Mouse (Mus musculus) cerebral cortex, adult 2 months (tissue): Measurements from ENCODE around the gene Sept6.

Experiments used
- WGBS: fragments of 180-500 bp; shearing (Covaris S2); methylation state at CpG from one replicate; pipeline ENCODE4 v1.1.7; 2018; 5-methylcytosine and 5-hydroxymethylcytosine counted together

Sept6 gene

DNA sequence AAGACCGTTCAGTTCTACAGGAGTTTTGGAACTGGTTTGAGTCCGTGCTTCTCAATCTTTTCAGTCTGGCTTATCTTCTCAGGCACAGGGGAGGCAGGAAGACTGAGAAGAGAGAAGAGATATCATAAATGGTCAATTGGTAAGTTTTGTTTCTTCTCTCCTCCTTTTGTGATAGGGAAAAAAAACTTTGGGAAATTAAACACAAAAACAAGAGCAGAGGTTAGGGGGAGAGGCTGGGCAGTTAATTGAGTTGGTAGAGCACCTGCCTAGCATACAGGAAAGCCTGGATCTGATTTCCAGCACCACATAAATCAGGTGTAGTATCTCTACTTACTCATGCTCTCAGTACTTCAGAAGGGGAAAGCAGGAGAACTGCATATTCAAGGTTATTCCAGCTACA lies at the start of gene Sept6:
Gene Sept6, minus strand, starts transcription at position 101 of the 400 bp plus-strand sequence.
- 96% methylated on average over 2 of the region's 2 CpGs for WGBS

DNA sequence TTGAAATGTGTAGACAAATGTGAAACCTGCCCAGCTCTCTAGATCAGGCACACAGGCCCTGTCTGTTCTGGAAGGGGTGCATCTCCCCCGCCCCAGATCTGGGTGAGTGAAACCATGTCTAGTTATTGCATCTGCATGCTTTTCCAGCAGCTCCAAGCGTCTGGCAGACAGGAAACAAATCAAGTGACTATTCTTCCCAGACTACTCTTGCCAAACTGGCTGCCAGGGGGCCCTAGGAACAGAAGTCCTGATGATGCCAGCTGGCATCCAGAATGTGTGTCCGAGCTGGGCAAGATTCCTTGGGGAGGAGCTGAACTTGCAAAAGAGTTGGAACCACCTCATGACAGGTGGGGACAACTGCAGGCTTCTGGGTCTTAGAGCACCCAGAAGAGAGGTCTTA lies 36.8 kb upstream of the Sept6 start:
- 23% methylated on average over 3 of the region's 3 CpGs for WGBS

DNA sequence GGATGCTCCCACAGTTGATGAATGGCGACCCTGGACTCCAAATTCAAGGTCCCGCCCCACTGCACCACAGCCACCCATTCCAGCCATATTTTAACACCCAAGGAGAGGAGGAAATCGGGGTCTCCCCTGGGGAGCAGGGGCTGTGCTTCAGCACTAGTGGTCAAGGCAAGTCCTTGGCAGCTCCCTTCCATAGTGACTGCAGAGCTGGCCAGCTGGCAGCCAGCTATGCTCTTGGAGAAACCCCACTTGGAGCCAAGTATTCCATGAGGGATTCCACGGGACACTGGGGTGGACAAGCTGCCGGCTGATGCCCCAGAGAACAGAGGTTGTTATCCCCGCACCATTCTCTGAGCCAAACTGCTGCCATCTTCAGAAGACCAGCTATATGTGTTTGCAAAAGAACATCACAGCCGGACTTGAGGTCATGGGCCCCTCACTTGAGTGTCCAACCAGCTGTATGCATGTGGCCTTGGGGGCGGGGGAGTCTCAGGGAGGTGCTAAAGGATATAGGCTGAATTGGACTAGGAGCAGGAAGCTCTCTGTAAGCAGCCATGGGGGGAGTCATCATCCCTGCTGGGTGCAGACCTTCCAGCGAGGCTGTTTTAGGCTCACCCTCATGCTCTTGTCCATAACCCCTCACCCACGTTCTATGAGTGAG lies 32.2 kb upstream of the Sept6 start:
- 73% methylated on average over 10 of the region's 10 CpGs for WGBS

DNA sequence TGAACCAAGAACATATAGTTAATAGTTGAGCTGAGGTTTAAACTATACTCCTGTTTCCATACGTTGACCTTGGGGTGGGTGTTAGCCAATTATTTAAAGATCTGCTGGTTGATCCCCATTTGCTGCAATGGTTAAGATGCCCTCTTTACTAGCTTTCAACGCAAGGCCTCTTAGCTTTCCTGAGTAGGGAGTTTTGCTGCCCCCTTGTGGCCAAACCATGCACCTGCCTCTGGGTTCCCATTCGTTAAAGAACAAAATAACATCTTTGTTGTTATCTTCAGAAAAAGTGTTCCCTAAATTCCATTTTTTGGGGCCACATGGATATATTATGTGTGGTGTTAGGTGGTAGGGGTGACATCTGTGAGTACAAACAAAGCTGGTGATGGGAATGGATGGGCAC lies 31.1 kb upstream of the Sept6 start:
- WGBS = 10% methylated on average over 3 of the region's 3 CpGs

DNA sequence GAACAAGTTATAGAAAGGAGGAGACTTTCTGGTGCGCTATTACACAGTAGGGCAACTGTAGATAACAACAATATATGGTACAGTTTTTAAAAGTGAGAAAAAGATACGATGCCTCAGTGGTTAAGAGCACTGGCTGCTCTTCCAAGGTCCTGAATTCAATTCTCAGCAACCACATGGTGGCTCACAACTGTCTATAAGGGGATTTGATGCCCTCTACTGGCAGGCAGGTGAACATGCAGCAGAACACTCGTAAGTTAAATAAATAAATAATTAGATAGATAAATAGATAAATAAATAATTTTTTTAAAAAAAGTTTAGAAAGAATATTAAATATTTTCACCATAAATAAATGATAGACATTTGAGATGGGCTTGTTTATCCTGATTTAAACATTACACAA lies 27.5 kb upstream of the Sept6 start:
- WGBS = 67% methylated on average over 3 of the region's 3 CpGs

DNA sequence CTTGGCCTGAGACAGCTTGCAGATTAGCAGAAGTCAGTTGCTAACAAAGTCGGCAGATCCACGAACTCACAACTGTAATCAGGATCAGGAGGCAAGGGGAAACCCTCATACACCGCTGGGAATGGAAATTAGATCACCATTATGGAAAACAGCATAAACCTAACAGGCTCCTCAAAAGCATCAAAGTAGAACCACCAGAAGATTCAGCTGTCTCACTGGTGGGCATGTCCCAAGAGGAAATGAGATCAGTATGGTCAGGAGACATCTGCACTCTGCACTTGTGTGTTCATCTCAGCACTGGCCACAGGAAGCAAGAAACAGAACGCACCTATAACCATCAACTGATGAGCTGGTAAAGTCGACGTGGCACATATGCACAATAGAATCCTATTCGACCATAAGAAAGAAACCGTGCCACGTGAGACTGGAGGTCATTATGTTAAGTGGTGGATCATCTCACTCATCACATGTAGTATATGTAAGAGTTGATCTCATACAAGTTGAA lies 26.6 kb upstream of the Sept6 start:
- 92% methylated on average over 9 of the region's 9 CpGs for WGBS

DNA sequence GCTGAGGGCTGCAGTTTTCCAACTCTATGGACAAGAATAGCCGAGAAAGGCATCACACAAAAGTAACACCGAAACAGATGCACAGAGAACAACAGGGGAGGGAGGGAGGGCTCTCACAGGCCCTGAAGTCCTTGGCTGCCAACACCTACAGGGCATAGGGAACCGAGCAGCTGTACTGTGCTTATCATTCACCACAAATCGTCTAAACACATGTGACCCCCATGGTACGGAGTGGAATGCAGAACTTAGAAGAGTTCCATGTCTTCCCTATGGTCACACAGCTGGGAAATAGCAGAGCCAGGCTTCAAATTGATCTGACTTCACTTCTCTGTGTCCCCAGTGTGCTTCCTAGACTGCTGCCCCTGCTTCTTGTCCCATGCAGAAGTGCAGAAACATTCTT lies 22.3 kb upstream of the Sept6 start:
- 77% methylated on average over 5 of the region's 5 CpGs for WGBS

DNA sequence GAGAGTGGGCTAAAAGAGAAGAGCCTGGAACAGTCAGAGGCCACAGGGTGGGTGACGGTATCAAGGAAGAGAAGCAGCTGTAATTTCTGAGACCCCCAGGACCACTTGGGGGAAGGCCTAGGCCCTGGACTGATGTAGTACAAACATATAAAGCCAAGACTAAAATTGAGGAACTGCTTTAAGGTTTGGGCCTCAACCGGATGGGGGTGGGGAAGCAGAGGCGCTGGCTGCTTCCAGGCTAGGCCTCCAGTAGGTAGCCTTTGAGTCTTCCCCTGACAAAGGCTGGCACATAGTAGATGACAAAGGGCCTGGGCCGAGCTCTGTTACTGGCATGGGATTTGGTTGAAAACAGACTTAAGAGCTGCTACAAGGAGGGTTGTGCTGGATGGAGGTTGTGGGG lies 555 bp downstream of the Sept6 start:
- 94% methylated on average over 4 of the region's 4 CpGs for WGBS

DNA sequence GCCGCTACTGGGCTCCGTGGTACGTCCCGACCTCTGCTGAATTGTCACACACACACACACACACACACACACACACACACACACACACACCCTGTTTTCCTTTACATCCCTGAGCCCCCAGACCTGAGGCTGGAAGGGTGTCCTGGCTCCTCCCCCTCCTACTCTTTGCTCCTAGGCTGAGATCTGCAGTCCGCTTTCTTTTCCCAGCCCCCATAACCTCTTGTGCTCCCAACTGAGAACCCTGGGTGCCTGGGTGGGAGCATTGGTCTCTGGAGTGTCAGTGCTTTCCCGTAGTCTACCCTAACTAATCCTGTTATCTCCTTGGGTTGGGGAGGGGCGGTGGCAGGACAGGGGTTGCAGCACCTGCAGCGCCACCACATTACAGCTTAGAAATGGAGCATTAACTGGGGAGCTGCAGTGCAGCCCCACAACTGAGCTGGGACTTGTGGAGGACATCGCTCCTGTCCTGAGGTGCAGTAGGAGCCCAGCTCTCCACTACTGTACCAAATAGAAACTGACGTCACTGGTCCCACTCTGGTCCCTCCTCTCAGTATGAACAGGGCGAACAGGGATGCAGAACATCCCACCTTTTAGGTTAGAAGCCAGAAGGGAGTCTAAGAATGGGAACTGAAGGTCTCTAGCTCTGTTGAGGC lies 1.7 kb downstream of the Sept6 start:
- WGBS = 24% methylated on average over 7 of the region's 11 CpGs

DNA sequence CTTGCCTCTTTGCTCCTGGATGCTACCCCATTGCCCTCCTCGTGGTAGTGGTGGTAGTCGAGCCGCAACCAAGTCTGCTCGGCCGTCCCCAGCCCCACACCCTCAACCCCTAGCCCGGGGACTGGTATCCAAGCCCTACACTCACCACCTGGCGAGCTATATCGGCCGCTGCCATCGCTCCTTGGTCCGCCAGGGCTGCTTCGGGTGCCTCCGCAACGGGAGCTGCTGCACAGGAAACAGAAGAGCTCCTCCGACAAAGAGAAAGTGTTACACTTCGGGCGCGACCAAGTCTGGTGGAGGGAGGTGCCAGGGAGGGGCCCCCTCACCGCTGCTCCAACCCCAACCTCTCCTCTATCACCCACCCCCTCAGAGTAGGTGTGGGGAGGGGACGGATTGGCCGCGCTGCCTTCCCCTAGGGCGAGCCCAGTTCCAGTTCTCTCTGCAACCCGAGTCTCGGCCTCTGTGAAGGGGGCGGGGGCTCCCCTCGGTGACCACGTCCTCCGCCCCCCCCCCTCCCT lies 2.3 kb downstream of the Sept6 start:
- whole genome bisulfite sequencing = 1% methylated on average over 24 of the region's 29 CpGs

DNA sequence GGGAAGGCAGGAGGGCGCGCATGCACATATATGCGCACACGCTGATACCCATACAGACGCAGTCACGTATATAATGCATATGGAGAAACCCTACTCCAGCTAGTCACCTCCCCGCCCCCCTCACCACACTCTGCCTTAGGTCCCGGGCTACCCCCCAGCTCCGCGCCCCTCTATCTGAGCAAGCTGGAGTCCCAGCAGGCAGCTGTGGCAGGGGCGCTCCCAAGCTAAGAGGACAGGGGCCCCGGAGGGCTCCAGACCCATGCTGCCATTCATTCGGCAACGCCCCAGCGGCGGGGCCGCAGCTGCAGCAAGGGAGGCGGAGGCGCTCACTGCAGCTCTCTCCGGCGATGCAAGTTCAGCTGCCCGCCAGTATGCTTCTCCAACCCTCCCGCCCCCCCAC lies 2.8 kb downstream of the Sept6 start:
- 5% methylated on average over 21 of the region's 23 CpGs for WGBS

DNA sequence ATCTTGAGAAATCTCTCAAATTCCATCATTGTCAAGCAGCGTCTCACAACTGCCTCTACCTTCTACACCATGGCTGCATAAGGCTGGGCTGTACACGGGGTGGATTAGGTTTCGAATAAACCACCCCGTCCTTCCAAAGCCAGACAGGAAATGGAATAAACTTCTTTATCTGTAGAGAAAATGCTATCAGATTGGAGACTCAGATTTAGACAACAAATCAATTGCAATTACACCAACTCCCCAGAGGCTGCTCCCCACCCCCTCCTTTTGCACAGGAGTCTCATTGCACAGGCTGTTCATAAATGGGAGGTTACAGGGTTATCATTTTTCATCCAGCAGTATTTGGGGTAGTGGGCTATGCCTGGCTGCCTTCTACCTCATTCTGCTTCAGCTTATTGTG lies 3.7 kb downstream of the Sept6 start:
- WGBS = 35% methylated on average over 4 of the region's 4 CpGs

DNA sequence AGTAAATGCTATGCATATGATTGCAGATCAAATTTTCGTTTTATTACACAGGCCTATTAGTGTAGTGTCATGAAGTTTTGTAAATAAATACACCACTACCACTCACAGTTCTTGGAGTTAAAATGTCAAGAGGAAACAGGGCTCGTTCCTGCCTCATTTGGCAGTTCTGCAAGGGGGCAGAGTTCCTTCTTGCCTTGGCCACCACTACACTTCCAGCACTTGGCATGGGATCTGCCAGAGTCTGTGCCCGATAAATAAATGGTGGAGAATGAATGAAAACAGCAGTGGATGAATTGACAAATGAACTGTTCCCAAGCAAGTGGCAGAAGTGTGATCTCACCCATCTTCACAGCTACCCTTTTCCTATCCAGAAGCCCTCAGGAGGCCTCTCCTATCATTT lies 6.6 kb downstream of the Sept6 start:
- 35% methylated on average over 3 of the region's 3 CpGs for whole genome bisulfite sequencing

DNA sequence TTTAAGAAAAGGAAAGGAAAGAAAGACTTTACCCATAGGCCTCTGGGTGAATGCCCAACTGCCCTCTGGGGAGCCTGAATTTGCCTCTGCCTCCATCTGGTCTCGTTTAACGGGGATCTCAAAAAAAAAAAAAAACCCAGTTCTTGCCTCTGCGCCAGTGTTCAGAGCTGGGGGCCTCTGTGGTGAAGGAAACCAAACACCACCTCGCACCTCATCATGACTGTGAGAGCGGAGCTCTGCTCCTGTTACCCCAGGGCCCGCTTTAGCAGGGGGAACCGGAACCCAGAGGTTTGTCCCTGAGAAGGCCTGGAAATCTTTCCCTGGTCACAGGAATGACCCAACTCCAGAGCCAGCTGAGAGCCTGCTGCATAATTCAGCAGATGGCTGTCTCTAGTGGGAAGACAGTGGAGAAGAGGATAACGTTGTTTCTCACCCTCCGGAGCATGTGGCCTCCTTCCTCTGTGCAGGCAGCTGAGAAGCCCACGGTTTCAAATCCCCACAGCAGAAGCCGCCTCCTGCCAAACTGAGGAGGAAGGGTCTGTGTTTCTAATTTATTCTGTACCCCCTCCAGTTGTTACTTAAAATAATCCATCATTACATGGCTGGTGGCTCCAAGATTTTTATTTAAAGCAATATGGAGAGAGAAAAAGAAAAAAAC lies 7.8 kb downstream of the Sept6 start:
- 23% methylated on average over 11 of the region's 11 CpGs for WGBS

DNA sequence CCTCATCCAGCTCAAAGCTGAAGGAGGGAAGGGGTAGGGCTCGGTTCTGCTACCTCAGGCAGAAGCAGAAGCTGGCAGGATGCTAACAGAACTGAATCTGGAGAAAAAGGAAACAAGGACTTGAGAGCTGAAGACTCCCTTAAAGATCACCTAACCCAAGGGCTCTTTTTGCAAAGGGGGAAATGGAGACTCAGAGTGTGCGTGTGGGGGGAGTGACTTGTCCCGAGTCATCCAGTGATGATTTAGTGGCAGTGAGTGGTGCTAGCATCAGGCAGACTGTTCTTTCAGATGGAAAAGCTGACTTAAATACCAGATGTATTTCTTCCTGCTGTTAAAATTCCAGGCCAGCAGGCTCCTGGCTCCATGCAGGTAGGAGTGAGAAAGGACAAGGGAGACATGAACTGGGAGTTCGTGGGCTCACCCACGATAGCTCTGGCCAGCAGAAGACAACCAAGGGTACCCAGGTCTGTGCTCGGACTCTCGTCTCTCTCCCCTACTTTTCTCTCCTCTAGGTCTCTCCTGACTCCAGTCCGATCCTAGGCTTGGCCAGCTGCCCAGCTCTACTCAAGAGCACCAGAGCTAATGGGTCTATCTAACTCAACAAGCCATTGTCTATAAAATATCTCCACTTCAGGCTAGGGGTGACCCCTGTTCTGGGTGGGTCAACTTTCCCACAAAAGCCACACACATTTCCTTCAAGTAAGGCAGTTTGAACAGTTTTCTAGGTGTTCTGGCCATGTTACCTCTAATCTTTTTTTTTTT lies 8.5 kb downstream of the Sept6 start:
- WGBS = 54% methylated on average over 8 of the region's 8 CpGs

DNA sequence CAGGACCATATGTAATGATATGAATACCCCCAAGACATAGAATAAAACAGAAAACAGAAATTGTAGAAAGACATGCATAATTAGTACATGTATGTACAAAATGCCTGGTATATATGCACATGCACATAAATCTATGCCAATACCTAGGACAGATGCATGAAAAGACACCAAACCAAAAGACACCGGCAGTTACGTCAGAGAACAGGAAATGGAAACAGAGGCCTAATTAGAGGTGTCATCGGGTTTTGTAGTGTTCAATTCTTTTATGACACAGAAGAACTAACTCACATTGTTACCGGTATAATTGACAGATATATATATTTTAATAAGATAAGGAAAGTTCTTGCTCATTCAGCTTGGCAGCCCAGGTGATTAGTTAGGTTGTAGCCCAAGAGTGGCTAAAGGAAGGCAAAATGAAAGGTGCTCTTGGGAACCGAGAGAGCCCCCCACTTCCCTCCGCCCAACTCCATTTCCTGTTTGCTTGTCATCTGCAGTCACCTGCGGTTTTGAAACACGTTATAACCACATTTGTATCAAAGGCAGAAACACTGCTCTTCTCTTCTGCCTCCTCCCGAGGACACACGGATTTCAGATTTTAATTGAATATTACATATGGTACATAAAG lies 10.9 kb downstream of the Sept6 start:
- 87% methylated on average over 10 of the region's 10 CpGs for WGBS

DNA sequence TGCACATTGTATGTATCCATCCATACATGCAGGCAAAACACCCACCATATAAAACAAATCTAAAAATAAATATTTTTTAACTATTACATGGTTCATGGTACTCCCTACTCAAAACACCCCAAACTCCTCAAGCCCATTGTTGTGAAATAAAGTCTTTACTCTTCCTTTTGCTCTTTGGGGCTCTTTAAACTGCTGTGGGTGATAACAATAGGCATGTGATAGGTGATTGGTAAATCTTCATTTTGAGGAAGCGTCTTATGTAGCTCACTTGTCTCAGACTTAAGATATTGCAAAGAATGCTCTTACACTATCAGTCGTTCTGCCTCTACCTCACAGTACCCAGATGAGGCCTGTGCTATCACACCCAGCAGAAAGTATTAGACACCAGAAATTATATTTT lies 13.7 kb downstream of the Sept6 start:
- 77% methylated on average over 2 of the region's 2 CpGs for WGBS

DNA sequence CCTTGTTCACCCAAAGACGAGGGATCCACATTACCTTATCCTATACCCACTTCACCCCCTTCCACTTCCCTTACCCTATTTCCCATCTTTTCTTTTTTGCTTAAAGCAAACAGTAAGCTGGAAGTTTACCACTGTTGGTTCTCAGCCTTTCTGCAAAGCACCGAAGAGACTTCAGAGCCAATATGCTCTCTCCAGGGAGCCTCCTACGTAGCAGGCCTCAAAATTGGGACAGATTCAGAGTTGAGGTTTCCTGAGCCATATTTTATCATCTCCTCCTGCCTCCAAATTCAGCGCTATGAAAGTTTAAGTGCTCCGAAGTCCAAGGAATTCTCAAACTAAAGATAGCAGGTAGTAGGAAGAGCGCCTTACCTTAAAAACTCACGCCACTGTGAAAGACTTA lies 14.6 kb downstream of the Sept6 start:
- 63% methylated on average over 7 of the region's 7 CpGs for WGBS

DNA sequence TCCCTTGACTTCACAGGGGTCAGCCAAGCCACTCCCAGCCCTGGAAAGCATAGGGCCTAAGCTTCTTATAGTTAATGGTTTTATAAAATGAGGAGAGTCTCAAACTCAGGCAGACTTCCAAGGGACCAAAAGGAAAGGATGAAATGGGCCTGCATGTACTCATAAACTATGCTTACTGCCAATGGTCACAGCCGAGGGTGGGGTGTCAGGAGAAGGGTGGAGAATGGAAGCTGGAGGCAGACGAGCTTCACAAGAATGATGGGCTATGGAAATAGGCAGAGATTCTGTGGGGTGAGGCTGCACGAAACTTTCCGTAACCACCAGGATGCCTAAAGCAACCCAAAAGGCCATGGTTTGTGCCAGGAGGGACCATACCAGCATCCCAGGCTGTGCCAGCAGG lies 15.3 kb downstream of the Sept6 start:
- 79% methylated on average over 4 of the region's 4 CpGs for WGBS

DNA sequence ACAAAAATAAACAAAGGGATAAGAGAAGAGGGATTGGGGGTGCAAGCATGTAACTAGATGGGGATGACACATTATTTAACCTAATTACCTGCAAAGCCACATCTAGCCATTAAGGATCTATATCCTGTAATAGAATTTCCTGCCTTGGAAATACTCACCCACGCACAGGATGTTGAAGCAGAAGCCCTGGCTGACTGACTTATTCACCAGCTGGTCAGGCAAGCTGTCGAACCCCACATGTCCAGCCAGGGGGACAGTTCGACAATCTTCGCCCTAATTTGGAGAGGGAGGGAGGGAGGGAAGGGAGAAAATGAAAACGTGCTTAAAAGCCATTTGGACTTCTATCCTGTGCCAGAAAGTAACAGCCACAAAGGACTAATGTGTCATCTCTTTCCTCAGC lies 16.7 kb downstream of the Sept6 start:
- WGBS = 42% methylated on average over 5 of the region's 5 CpGs

DNA sequence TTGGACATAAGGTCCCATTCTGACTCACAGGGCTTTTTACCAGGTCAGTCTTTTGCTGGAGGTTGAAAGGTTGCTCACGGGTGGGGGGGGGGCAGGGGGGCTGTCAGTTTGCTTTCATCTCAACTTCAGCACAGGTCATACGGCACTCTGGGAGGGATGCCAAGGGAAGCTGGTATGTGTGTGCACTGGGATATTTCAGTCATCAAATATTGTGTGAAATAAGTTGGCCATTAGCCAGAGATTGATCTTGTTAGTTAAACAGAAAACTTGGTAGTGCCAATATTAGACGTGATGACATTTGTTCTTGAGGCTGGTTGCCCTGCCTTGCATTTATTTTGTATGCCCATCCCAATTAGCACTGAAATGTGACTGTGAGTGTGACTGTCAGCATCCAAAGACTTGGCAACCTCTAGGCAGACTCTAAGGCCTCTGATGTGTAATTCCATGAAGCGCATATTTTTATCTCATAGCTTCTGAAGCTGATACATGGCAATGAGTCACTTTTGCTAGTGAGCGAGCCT lies 18.6 kb downstream of the Sept6 start:
- WGBS = 51% methylated on average over 5 of the region's 5 CpGs
